ENCODE assay signal across 22 mouse cellular contexts in the genomic region with DNA sequence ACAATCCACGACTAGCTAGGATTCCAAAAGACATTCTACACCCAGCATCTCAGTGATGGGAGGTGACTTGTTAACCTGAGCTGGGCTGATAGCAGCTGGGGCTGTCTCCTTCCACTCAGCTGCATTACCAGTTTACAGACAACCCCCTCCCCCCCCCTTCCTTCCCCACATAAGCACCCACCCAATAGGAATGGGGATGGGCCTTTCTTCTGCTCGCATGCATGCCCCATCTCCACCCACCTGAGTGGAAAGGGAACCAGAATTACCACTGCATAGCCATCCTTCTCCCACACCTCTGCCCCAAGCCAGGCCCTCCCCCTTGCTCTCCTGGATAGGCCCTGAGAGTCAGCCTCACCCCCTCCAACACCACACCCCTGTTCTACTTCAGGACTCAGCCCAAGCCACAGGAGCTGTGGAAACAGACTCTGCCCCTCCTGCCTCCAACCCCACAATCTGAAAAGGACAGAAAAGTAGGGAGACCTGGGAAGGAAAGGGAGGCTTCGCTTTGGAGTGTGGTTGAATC. TPM values are rescaled to one million over a fixed set of nuclear protein-coding genes. Genes with fewer than 3 reads are reported as not detected.
A peak's percentile ranks its signal among the peaks of the same experiment; 100 is the strongest.
DNase-seq lines count a peak whose midpoint lies in the region; ATAC-seq and TF ChIP-seq lines count a peak whose summit lies in the region.
"Had no signal": no experiment of that assay in that cellular context is flagged by ENCODE, and none has a peak within 500 bp of the region (broad histone marks: within the 10 kb centered on the region; RNA-seq: fewer than 3 reads in every experiment).

No protein-coding gene starts in this region.

- TF ChIP-seq CTCF in E14TG2a.4 (conservative IDR thresholded peaks at IDR 0.05; ENCODE audit: low read length) = no peak

- H3K27ac ChIP-seq in hindbrain, embryonic 11.5 days (ENCODE audit: low read depth, low read length) = no peak overlapping the region
- no peak overlapping the region for H3K27ac ChIP-seq in hindbrain, embryonic 16.5 days (ENCODE audit: low read depth, low read length)
- no peak overlapping the region for H3K27ac ChIP-seq in stomach, embryonic 14.5 days (ENCODE audit: low read length)
- H3K27ac ChIP-seq: forebrain, embryonic 10.5 days; hindbrain, postnatal 0 days; kidney, embryonic 15.5 days; liver, embryonic 14.5 days had no signal

- WGBS in hindbrain, embryonic 11.5 days = 71% methylated on average over 3 of the region's 3 CpGs
- WGBS in hindbrain, embryonic 16.5 days = 63% methylated on average over 3 of the region's 3 CpGs
- 62% methylated on average over 3 of the region's 3 CpGs for WGBS in stomach, embryonic 14.5 days

- ATAC-seq in hindbrain, embryonic 11.5 days (ENCODE audit: low FRiP score) = 0 out of 2 replicates have a peak, but pooled peaks have one; percentile 25
- no peak for ATAC-seq in hindbrain, embryonic 16.5 days
- ATAC-seq in stomach, embryonic 14.5 days (ENCODE audit: insufficient number of reproducible peaks, insufficient read depth, low FRiP score, low read depth) = 0 out of 2 replicates have a peak, but pooled peaks have one; percentile 14
- ATAC-seq: forebrain, embryonic 16.5 days; hindbrain, postnatal 0 days; intestine, postnatal 0 days; midbrain, embryonic 16.5 days had no signal

- no peaks in the 10 kb centered on the region for H3K36me3 ChIP-seq in hindbrain, embryonic 11.5 days (ENCODE audit: control insufficient read depth, insufficient read depth, low read length)
- no peaks in the 10 kb centered on the region for H3K36me3 ChIP-seq in hindbrain, embryonic 16.5 days (ENCODE audit: control insufficient read depth, insufficient read depth, low read length)
- H3K36me3 ChIP-seq in E14TG2a.4 (ENCODE audit: insufficient read depth, low read length) = peaks cover 19% of the 10 kb centered on the region
- no peaks in the 10 kb centered on the region for H3K36me3 ChIP-seq in stomach, embryonic 14.5 days (ENCODE audit: control insufficient read depth, insufficient read depth, low read length)
- H3K36me3 ChIP-seq: forebrain, embryonic 10.5 days; kidney, embryonic 15.5 days had no signal

- no peaks in the 10 kb centered on the region for H3K4me1 ChIP-seq in hindbrain, embryonic 11.5 days (replicated peaks; ENCODE audit: control insufficient read depth, insufficient read depth, low read length)
- 0 out of 2 replicates have a peak, but pooled peaks cover 2% of the 10 kb centered on the region for H3K4me1 ChIP-seq in hindbrain, embryonic 16.5 days (ENCODE audit: control insufficient read depth, insufficient read depth, low read depth, low read length)
- H3K4me1 ChIP-seq in E14TG2a.4 (replicated peaks; ENCODE audit: low read depth, low read length) = peaks cover 93% of the 10 kb centered on the region
- H3K4me1 ChIP-seq in stomach, embryonic 14.5 days (ENCODE audit: control insufficient read depth, insufficient read depth, low read length) = no peaks in the 10 kb centered on the region

- no peak overlapping the region for H3K4me3 ChIP-seq in hindbrain, embryonic 11.5 days (ENCODE audit: low read depth, low read length)
- no peak overlapping the region for H3K4me3 ChIP-seq in hindbrain, embryonic 16.5 days (ENCODE audit: low read length)
- peak overlapping the region; percentile 43 for H3K4me3 ChIP-seq in E14TG2a.4 (replicated peaks; ENCODE audit: low read length)
- H3K4me3 ChIP-seq in stomach, embryonic 14.5 days (ENCODE audit: low read depth, low read length) = no peak overlapping the region
- H3K4me3 ChIP-seq: forebrain, embryonic 10.5 days; kidney, embryonic 15.5 days had no signal

- H3K4me2 ChIP-seq in hindbrain, embryonic 11.5 days (replicated peaks; ENCODE audit: low read depth, low read length) = no peak overlapping the region
- H3K4me2 ChIP-seq in hindbrain, embryonic 16.5 days (ENCODE audit: low read length) = no peak overlapping the region
- no peak overlapping the region for H3K4me2 ChIP-seq in stomach, embryonic 14.5 days (replicated peaks; ENCODE audit: low read depth, low read length)
- H3K4me2 ChIP-seq: heart, embryonic 11.5 days; kidney, embryonic 15.5 days had no signal

- H3K9me3 ChIP-seq in hindbrain, embryonic 11.5 days (ENCODE audit: control insufficient read depth, low read length) = no peaks in the 10 kb centered on the region
- H3K9me3 ChIP-seq in hindbrain, embryonic 16.5 days (ENCODE audit: control insufficient read depth, low read length) = no peaks in the 10 kb centered on the region
- H3K9me3 ChIP-seq in E14TG2a.4 (ENCODE audit: low read length) = no peaks in the 10 kb centered on the region
- H3K9me3 ChIP-seq in stomach, embryonic 14.5 days (ENCODE audit: control insufficient read depth, low read depth, low read length) = no peaks in the 10 kb centered on the region
- H3K9me3 ChIP-seq: forebrain, embryonic 10.5 days; kidney, embryonic 15.5 days had no signal

- H3K9ac ChIP-seq in hindbrain, embryonic 11.5 days (ENCODE audit: low read depth, low read length) = no peak overlapping the region
- no peak overlapping the region for H3K9ac ChIP-seq in hindbrain, embryonic 16.5 days (ENCODE audit: low read depth, low read length)
- no peak overlapping the region for H3K9ac ChIP-seq in stomach, embryonic 14.5 days (replicated peaks; ENCODE audit: low read depth, low read length)
- H3K9ac ChIP-seq: kidney, embryonic 15.5 days; liver, embryonic 14.5 days had no signal

- 0 out of 2 replicates have a peak, but pooled peaks cover 2% of the 10 kb centered on the region for H3K27me3 ChIP-seq in hindbrain, embryonic 11.5 days (ENCODE audit: control insufficient read depth, insufficient read depth, low read length)
- peaks cover 8% of the 10 kb centered on the region for H3K27me3 ChIP-seq in hindbrain, embryonic 16.5 days (replicated peaks; ENCODE audit: control insufficient read depth, insufficient read depth, low read length)
- H3K27me3 ChIP-seq in E14TG2a.4 (ENCODE audit: insufficient read depth, low read length) = no peaks in the 10 kb centered on the region
- no peaks in the 10 kb centered on the region for H3K27me3 ChIP-seq in stomach, embryonic 14.5 days (ENCODE audit: control insufficient read depth, insufficient read depth, low read length)

- no peak for DNase-seq in hindbrain, embryonic 11.5 days (ENCODE audit: low spot score)
- peak; percentile 77 for DNase-seq in ZHBTc4 (ENCODE audit: low read depth, low spot score)
- DNase-seq in urinary bladder, postnatal 4 days (ENCODE audit: low spot score in 2 of 2) = no peak
- DNase-seq in kidney, postnatal 4 days = no peak
- no peak for DNase-seq in layer of hippocampus, postnatal 36 days
- DNase-seq: adrenal gland, postnatal 10 days; cerebellum, adult 2 months; gastrocnemius, postnatal 10 days; kidney, postnatal 36 days; right cerebral cortex, adult 18-20 months; thymus, postnatal 36 days had no signal

RNA-seq across cellular contexts. Expression of gene Ttc39b, which starts 6.2 kb away (rescaled TPM):
- polyA plus RNA-seq in hindbrain, embryonic 11.5 days (2014; fragmentation: Nextera tagmentation; extraction: Ambion mirVana) = 1.8 and 2.9 TPM in 2 replicates
- polyA plus RNA-seq in hindbrain, embryonic 16.5 days (2015; fragmentation: Nextera tagmentation; extraction: Ambion mirVana) = 6.2 and 6.4 TPM in 2 replicates
- polyA plus RNA-seq in stomach, embryonic 14.5 days (2014; fragmentation: Nextera tagmentation; extraction: Ambion mirVana) = 3.1 and 3.3 TPM in 2 replicates
- 10 to 100 TPM; 34.9 to 36.5 TPM for total RNA-seq in layer of hippocampus, postnatal 36 days (2021)
